Mouse (Mus musculus): ENCODE results near the gene Traf7.

Traf7 gene

DNA sequence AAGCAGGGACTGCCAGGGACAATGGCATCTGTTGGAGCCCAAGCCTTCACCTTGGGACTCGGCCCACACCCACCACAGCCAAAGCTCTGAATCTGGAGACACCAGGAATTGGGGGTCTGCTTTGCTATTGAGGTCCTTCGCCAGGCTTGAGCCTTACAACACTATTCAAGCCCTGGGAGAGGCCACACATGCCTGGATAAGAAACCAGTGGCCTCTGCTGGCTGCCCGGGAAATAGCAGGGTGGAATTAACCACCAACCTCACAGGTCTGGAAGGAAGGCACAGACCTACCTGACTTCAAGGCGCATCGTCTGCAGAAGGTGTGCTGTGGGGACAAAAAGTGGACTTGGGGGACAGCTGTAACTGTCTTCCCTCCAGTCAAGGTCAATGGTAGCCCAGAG, 14.1 kb downstream of the Traf7 start:
- intact Hi-C loops (cut with DNase I), result loop anchor here (5.0 kb wide), 1 partner anchor 36 kb away; the partner anchor contains the start of gene Mlst8

GRCm38 (mm10) chr17:24507806-24508460, 19.8 kb downstream of the Traf7 start:
- intact Hi-C loops (cut with DNase I), result no loop called here

DNA sequence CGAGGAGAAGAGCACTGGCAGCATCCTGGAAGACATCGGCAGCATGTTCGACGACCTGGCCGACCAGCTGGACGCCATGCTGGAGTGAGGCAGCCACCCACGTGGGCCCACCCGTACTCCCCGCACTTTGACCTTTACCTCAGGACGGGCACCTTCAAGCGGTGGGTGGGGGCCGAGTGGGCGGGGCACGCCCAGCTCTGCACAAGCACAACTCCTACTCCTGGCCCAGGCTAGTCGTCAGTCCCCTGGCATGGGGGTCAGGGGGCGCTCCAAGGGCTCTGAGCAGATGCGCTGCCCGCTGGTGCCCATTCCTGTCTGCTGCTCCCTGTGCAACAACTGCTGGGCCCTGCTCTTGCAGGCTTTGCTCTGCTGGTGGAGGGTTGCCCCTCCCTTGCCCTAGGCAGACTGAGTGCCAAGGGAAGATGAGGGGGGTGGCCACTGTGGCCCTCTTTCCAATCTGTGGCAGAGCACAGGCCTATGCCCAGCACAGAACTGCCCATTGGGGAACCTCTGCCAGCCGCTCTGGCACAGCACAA, 20.5 kb downstream of the Traf7 start:
- intact Hi-C loops (cut with DNase I), result no loop called here

DNA sequence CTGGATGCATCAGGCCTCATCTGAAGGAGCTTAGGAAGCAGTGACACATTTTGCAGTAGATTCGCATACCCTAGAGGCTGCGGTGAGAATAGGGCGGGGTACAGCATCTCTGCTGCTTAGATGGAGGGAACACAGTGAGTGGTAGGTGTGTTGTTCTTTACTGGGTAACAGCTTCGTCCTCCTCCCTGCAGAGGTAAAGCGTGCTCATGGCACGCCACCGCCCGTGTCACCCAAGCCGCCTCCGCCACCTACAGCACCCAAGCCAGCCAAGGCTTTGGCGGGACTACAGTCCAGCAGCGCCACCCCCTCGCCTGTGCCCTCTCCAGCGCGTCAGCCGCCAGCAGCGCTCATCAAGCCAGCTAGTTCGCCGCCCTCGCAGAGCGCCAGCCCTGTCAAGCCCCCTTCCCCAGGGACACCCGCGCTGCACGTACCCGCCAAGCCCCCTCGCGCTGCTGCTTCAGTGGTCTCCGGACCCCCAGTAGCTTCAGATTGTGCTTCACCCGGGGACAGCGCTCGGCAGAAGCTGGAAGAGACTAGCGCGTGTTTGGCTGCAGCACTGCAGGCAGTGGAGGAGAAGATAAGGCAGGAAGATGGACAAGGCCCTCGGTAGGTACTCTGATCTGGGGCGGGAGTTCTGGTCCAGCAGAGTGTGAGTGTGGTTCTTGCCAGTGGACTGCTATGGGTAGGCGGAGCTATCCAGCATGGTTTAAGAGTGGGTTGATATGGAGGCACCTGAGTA, 21.2 kb downstream of the Traf7 start:
- intact Hi-C loops (cut with DNase I), result no loop called here

- intact Hi-C loops (cut with DNase I), result no loop called here
Measured at GRCm38 (mm10) chr17:24505286-24505955, 22.3 kb downstream of the Traf7 start.

GRCm38 (mm10) chr17:24504085-24504484, 23.7 kb downstream of the Traf7 start:
- intact Hi-C loops (cut with DNase I), result no loop called here

- intact Hi-C loops (cut with DNase I), result no loop called here
Measured at GRCm38 (mm10) chr17:24502208-24502607, 25.5 kb downstream of the Traf7 start.

GRCm38 (mm10) chr17:24496026-24496425, 31.7 kb downstream of the Traf7 start:
- intact Hi-C loops (cut with DNase I), result no loop called here

DNA sequence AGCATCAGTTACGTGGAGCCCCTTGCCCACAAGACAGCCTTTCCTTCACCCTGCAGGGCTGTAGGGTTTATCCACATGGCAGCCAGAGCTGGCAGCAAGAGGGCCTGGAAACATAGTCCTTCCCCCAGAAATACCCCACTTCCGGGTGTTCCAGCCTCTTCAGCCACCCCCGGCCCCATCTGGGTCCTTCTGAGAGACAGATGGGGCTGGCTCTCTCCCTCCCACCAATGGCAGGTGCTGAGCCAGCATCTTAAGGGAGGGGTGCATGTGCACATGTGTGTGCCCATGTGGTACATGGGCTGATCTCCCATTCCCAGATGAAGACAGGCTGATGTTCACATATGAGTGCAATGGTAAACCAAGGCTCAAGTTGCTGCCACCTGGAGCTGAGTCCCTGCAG, 32.3 kb downstream of the Traf7 start:
- intact Hi-C loops (cut with DNase I), result no loop called here

- intact Hi-C loops (cut with DNase I), result no loop called here
Measured at GRCm38 (mm10) chr17:24494627-24495335, 33.0 kb downstream of the Traf7 start.

DNA sequence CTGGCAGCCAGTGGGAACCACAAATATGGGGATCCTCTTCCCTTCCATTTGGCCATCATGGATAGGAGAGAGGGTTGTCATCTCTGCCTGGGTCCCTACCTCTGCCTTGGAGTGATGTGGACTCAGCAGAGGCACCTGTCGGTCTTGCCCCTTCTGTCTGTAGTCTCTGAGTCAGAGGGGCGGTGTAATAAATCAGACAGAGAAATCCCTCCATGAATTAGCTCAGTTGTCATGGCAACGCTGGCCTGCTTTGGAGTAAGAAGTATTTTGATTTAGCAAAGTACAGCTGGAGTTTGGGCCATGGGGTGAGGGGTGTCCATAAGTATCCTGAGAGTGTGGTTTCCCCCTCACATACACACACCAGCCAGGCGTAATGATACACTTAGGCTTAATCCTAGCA, 37.3 kb downstream of the Traf7 start:
- intact Hi-C loops (cut with DNase I), result no loop called here

- intact Hi-C loops (cut with DNase I), result loop anchor here (5.0 kb wide), 1 partner anchor 43 kb away; the partner anchor contains the start of gene Rab26
Measured at GRCm38 (mm10) chr17:24489265-24490030, 38.3 kb downstream of the Traf7 start.

DNA sequence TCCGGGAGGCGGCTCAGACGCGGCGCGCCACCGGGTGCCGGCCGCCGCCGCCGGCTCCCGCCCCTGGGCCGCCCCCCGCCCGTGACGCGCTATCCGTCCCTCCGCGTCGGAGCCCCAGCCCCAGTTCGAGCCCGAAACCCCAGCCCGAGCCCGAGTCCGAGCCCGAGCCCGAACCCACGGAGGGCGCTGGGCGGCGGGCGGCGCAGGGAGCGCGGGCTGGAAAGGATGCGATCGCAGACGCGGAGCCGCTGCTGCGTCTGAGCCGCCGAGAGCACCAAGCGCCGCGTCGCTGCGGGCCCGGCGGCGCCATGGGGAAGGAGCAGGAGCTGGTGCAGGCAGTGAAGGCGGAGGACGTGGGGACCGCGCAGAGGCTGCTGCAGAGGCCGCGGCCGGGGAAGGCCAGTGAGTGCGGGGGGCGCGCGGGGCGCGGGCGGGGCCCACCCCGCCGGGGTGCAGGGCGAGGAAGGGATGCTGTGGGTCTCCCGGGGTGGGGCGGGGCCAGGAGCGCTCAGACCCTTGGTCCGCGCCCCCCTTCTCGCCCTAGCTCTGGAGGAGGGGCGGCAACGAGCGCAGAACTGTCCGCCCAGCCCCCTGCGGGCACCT, 39.0 kb downstream of the Traf7 start:
- intact Hi-C loops (cut with DNase I), result loop anchor here (5.0 kb wide), 1 partner anchor 44 kb away; the partner anchor contains the start of gene Rab26

DNA sequence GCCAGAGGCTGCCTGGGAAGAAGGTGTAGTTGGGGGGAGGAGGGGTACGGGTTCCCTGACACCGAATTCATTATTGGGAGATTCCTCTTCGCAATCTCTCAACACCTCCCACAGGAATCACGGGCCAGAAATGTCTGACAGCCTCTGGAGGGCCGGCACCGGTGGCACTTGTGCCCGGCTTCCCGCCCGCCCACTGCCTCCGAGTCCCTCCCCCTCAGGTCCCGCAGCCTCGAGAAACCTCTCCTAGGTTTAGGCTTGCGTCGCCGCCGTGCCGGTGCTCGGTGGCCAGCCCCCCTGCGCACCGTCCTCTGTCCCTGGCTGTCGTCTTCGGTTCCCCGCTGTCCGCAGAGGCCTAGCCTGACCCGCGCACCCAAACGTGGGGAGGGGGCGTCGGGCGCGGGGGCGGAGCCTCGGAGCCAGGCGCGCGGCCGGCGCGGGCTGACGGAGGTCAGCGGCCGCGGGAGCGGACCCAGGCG, 39.5 kb downstream of the Traf7 start, which contains the start of gene Caskin1:
Caskin1 (plus strand) TSS at position 416 of the 476 bp plus-strand sequence.
- intact Hi-C loops (cut with DNase I), result loop anchor here (5.0 kb wide), 1 partner anchor 44 kb away; the partner anchor contains the start of gene Rab26

DNA sequence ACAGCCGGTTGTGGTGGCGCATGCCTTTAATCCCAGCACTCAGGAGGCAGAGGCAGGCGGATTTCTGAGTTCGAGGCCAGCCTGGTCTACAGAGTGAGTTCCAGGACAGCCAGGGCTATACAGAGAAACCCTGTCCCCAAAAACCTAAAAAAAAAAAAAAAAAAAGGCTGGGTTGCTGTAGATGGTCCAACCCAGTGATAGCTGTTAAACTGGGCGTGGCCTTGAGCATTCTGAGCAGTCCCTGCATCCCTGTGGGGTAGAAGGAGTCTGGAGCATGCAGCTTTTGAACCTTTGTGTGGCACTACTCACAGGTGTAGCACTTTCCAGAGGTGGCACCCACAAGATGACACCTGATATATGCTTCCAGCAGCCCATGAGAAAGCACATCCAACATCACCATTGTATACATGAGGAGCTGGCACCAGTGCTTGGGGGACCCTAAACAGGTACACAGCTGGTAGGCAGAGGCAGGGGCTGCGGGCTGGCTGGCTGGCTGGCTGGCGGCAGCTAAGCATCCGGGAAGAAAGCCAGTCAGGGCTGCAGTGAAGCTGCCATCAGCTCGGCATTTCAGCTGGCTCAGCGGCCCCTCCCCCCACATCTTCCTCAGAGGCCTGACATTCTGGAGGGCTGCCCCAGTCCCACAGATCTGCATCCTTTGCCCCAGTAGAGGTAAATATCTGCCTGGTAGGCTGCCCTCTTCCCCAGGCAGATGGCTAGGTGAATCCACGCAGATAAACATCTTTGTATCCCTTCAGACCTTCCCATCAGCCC, 42.5 kb downstream of the Traf7 start:
- intact Hi-C loops (cut with DNase I), result loop anchor here (5.0 kb wide), 1 partner anchor 47 kb away; the partner anchor contains the start of gene Rab26

GRCm38 (mm10) chr17:24483495-24483894, 44.2 kb downstream of the Traf7 start:
- intact Hi-C loops (cut with DNase I), result no loop called here

- intact Hi-C loops (cut with DNase I), result no loop called here
Measured at GRCm38 (mm10) chr17:24481027-24481815, 46.5 kb downstream of the Traf7 start.

DNA sequence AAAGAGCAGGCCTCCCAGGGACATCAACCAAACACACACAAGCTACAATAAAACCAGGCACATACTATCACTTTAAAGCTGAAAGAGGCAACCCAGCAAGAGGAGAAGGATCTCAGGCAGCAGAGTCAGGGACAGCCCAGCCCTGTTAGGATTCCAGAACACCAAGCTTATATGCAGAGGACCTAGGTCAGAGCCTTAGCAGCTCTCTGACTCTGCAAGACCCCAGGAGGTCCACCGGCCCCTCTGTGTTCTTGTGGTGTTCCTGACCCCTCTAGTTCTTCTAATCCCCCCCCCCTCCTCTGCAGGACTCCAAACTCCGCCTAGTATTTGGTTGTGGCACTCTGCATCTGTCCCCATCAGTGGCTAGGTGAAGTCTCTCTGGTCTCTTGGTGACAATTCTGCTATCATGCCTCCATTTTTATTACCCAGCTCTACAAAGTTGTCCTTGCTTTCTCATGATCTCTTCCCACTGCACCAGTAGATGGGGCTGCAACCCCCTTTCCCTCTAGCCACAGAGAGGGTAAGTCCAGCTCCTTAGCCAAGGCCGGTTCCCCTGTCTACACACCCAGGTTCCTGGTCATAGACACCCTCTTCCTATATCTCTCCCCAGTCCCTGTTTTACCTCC, 47.4 kb downstream of the Traf7 start:
- intact Hi-C loops (cut with DNase I), result no loop called here

Data from adrenal gland (tissue).